Mouse (Mus musculus): Measurements from ENCODE around the gene Psrc1. TPM values are rescaled to one million over a fixed set of nuclear protein-coding genes. Genes with fewer than 3 reads are reported as not detected.
A peak's percentile ranks its signal among the peaks of the same experiment; 100 is the strongest.

Psrc1 gene
- polyA plus RNA-seq, 1 experiment from 2014 or later, result 105 TPM

DNA sequence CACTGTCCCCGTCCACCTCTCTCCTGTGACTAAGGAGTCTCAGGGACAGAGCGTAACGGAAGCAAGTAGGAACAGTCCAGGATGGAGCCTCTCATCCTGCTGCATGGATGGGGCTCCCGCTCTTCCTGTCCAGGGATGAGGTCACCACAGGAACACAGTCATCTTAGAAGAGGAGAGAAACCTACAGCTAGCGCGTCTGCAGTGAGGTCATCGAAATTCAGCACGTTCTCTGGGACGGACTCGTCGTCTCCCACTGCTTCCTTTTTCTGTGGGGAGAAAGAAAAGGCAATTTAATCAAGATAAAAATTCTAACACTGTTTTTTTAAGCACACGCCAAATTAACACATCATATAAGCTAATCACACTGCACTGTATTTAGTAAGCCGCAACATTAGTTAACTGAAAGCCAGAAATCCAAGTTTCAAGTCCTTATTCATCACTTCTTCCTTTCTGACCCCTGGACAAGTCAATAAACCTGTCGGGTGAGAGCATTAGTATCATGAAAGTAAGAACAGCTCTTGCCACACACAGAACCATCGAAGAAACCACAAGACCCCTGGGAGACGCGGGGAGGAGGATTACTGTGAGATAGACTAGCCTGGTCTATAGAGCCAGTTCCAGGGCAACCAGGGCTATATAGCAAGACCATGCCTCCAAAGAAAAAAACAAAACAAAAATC, 52.2 kb downstream of the Psrc1 start:
- Histone ChIP-seq H3K9me3 (replicated peaks) (no peaks in the 10 kb centered on the region), H3K27me3 (ENCODE audit: low read depth, poor library complexity, severe bottlenecking) (no peaks in the 10 kb centered on the region), H3K36me3 (peaks cover 71% of the 10 kb centered on the region), H3K27ac (replicated peaks) (peak overlapping the region; percentile 95), H3K4me1 (peaks cover 66% of the 10 kb centered on the region), H3K4me3 (peak overlapping the region; percentile 0; the same call in 1 of the 2 replicates)
- 85% methylated on average over 17 of the region's 17 CpGs for WGBS
- no peak for DNase-seq (ENCODE audit: low spot score)

GRCm38 (mm10) chr3:108436380-108436714, 52.7 kb downstream of the Psrc1 start:
- Histone ChIP-seq H3K27me3 (ENCODE audit: low read depth, poor library complexity, severe bottlenecking) (no peaks in the 10 kb centered on the region), H3K36me3 (peaks cover 71% of the 10 kb centered on the region), H3K4me1 (peaks cover 66% of the 10 kb centered on the region), H3K27ac (replicated peaks) (peak overlapping the region; percentile 95), H3K9me3 (replicated peaks) (no peaks in the 10 kb centered on the region), H3K4me3 (no peak overlapping the region)
- DNase-seq (ENCODE audit: low spot score), result no peak
- WGBS, result 79% methylated on average over 7 of the region's 7 CpGs

Other genes with a start within 250 kb of the Psrc1 start
- gene Gnai3, start 237.7 kb upstream of the Psrc1 start, polyA plus RNA-seq (2016; fragmentation: Nextera tagmentation; extraction: Ambion mirVana), result 204 and 211 TPM in 2 replicates
- 0.33 and 0.41 TPM in 2 replicates for gene Gpr61, start 229.0 kb upstream of the Psrc1 start, polyA plus RNA-seq (2016; fragmentation: Nextera tagmentation; extraction: Ambion mirVana)
- 4.1 and 4.5 TPM in 2 replicates for gene Amigo1, start 197.5 kb upstream of the Psrc1 start, polyA plus RNA-seq (2016; fragmentation: Nextera tagmentation; extraction: Ambion mirVana)
- gene Cyb561d1, start 182.6 kb upstream of the Psrc1 start, polyA plus RNA-seq (2016; fragmentation: Nextera tagmentation; extraction: Ambion mirVana), result 4.9 and 5.0 TPM in 2 replicates
- gene Atxn7l2, start 172.9 kb upstream of the Psrc1 start, polyA plus RNA-seq (2016; fragmentation: Nextera tagmentation; extraction: Ambion mirVana), result 18.1 and 23.5 TPM in 2 replicates
- gene Sypl2, start 157.2 kb upstream of the Psrc1 start, polyA plus RNA-seq (2016; fragmentation: Nextera tagmentation; extraction: Ambion mirVana), result 0.42 and 0.88 TPM in 2 replicates
- gene Psma5, start 126.9 kb upstream of the Psrc1 start, polyA plus RNA-seq (2016; fragmentation: Nextera tagmentation; extraction: Ambion mirVana), result 299 and 349 TPM in 2 replicates
- 10.8 and 15.6 TPM in 2 replicates for gene Sort1, start 99.8 kb upstream of the Psrc1 start, polyA plus RNA-seq (2016; fragmentation: Nextera tagmentation; extraction: Ambion mirVana)
- gene Mybphl, start 18.9 kb upstream of the Psrc1 start, polyA plus RNA-seq (2016; fragmentation: Nextera tagmentation; extraction: Ambion mirVana), result 0.09 TPM in 1 of 2 replicates, not detected in the other
- gene Celsr2, start 31.7 kb downstream of the Psrc1 start, polyA plus RNA-seq (2016; fragmentation: Nextera tagmentation; extraction: Ambion mirVana), result 53.7 and 67.5 TPM in 2 replicates
- 179 and 187 TPM in 2 replicates for gene Sars, start 61.4 kb downstream of the Psrc1 start, polyA plus RNA-seq (2016; fragmentation: Nextera tagmentation; extraction: Ambion mirVana)
- 0.49 and 0.63 TPM in 2 replicates for gene 1700013F07Rik, start 150.3 kb downstream of the Psrc1 start, polyA plus RNA-seq (2016; fragmentation: Nextera tagmentation; extraction: Ambion mirVana)
- gene 5330417C22Rik, start 152.7 kb downstream of the Psrc1 start, polyA plus RNA-seq (2016; fragmentation: Nextera tagmentation; extraction: Ambion mirVana), result 2.6 and 3.2 TPM in 2 replicates
- gene Tmem167b, start 178.6 kb downstream of the Psrc1 start, polyA plus RNA-seq (2016; fragmentation: Nextera tagmentation; extraction: Ambion mirVana), result 38.6 and 50.8 TPM in 2 replicates
- gene Taf13, start 187.9 kb downstream of the Psrc1 start, polyA plus RNA-seq (2016; fragmentation: Nextera tagmentation; extraction: Ambion mirVana), result 72.9 and 78.3 TPM in 2 replicates
- gene Wdr47, start 207.4 kb downstream of the Psrc1 start, polyA plus RNA-seq (2016; fragmentation: Nextera tagmentation; extraction: Ambion mirVana), result 23.6 and 36.5 TPM in 2 replicates

All from midbrain, embryonic 10.5 days (tissue).